Mouse (Mus musculus) brain, embryonic 14.5 days (tissue): ENCODE results near the gene Pdcd1lg2. TPM values are rescaled to one million over a fixed set of nuclear protein-coding genes. Genes with fewer than 3 reads are reported as not detected.
A peak's percentile ranks its signal among the peaks of the same experiment; 100 is the strongest.
"Not testable (repeated sequence)": the region's sequence is repeated elsewhere in the genome, so short reads cannot be mapped to it uniquely, and the experiment has no call there.

Experiments
- DNase-seq: peaks from one replicate; pipeline ENCODE4 v3.0.0-alpha.2; 2011; ENCODE audit warnings: low read depth
- CTCF ChIP-seq: fragments of 200-500 bp; IDR thresholded peaks from 2 replicates; pipeline ENCODE4 v1.5.1; 2012; ENCODE audit warnings: inconsistent platforms, mild to moderate bottlenecking, moderate library complexity, borderline replicate concordance; ENCODE audit not compliant: insufficient read depth, insufficient read length; ENCODE audit errors: extremely low read depth
- POLR2A ChIP-seq: fragments of 200-500 bp; IDR thresholded peaks from 2 replicates; pipeline ENCODE4 v1.6.1; 2012; ENCODE audit warnings: mild to moderate bottlenecking, inconsistent platforms, borderline replicate concordance; ENCODE audit not compliant: poor library complexity, insufficient read depth, insufficient read length, severe bottlenecking; ENCODE audit errors: extremely low read depth
- polyA plus RNA-seq: library from polyadenylated mRNA; depleted of rRNA; stranded (reverse); fragments of >200 nt; gene quantifications from 2 replicates; pipeline ENCODE4 v1.2.3, GENCODE M21; 2012

Gene Pdcd1lg2
- polyA plus RNA-seq, 1 experiment, result 0.10 TPM

GRCm38 (mm10) chr19:29412476-29413420 lies 2.0 kb downstream of the Pdcd1lg2 start:
- DNase-seq, result peak; percentile 82
- TF ChIP-seq CTCF, result no peak
- TF ChIP-seq POLR2A, result no peak

GRCm38 (mm10) chr19:29414513-29414912 lies 3.8 kb downstream of the Pdcd1lg2 start:
- no peak for DNase-seq
- TF ChIP-seq CTCF, result no peak
- TF ChIP-seq POLR2A, result no peak

GRCm38 (mm10) chr19:29414917-29415316 lies 4.2 kb downstream of the Pdcd1lg2 start:
- DNase-seq, result not testable (repeated sequence)

- DNase-seq, result no peak
- no peak for TF ChIP-seq POLR2A
- TF ChIP-seq CTCF, result no peak
These were observed 5.7 kb downstream of the Pdcd1lg2 start for GRCm38 (mm10) chr19:29416393-29416902.

- no peak for TF ChIP-seq CTCF
- no peak for TF ChIP-seq POLR2A
- DNase-seq, result no peak
These were observed 6.5 kb downstream of the Pdcd1lg2 start for GRCm38 (mm10) chr19:29417188-29417587.

- DNase-seq, result no peak
- no peak for TF ChIP-seq POLR2A
- TF ChIP-seq CTCF, result no peak
These were observed 7.2 kb downstream of the Pdcd1lg2 start for GRCm38 (mm10) chr19:29417894-29418293.

GRCm38 (mm10) chr19:29418661-29419115 lies 8.0 kb downstream of the Pdcd1lg2 start:
- DNase-seq, result peak; percentile 25
- TF ChIP-seq POLR2A, result no peak
- no peak for TF ChIP-seq CTCF

GRCm38 (mm10) chr19:29419506-29419905 lies 8.8 kb downstream of the Pdcd1lg2 start:
- DNase-seq, result no peak
- TF ChIP-seq POLR2A (no peak), CTCF (no peak)

GRCm38 (mm10) chr19:29419946-29420345 lies 9.2 kb downstream of the Pdcd1lg2 start:
- DNase-seq, result no peak
- TF ChIP-seq CTCF, result no peak
- TF ChIP-seq POLR2A, result no peak

GRCm38 (mm10) chr19:29420397-29420796 lies 9.7 kb downstream of the Pdcd1lg2 start:
- DNase-seq, result no peak
- TF ChIP-seq CTCF, result no peak
- TF ChIP-seq POLR2A, result no peak

GRCm38 (mm10) chr19:29422013-29422645 lies 11.4 kb downstream of the Pdcd1lg2 start:
- TF ChIP-seq CTCF (no peak), POLR2A (no peak)
- no peak for DNase-seq

GRCm38 (mm10) chr19:29422796-29423195 lies 12.1 kb downstream of the Pdcd1lg2 start:
- TF ChIP-seq CTCF (no peak), POLR2A (no peak)
- DNase-seq, result no peak

GRCm38 (mm10) chr19:29430516-29430915 lies 19.8 kb downstream of the Pdcd1lg2 start:
- DNase-seq, result no peak
- TF ChIP-seq CTCF (no peak), POLR2A (no peak)
